Mouse (Mus musculus): ENCODE measurements around the gene Gm21083.
"Not testable (repeated sequence)": the region's sequence is repeated elsewhere in the genome, so short reads cannot be mapped to it uniquely, and the experiment has no call there.

The Gm21083 gene

DNA sequence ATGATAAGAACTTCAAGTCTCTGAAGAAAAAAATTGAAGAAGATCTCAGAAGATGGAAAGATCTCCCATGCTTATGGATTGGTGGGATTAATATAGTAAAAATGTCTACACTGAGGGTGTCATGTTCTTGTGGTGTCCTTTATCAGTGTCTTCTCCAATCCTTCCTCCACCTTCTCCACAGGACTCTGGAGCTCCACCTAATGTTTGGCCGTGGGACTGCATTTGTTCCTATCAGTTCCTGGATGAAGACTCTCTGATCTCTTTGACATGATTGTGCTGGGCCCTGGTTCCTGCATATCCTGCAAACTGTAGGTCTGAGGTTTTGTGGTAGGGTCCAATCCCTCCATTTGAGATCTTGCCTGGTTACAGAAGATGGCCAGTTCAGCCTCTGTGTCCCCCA is 51.0 kb downstream of the Gm21083 start:
- in situ Hi-C loops (cut with MboI, MseI) = not testable (repeated sequence)

DNA sequence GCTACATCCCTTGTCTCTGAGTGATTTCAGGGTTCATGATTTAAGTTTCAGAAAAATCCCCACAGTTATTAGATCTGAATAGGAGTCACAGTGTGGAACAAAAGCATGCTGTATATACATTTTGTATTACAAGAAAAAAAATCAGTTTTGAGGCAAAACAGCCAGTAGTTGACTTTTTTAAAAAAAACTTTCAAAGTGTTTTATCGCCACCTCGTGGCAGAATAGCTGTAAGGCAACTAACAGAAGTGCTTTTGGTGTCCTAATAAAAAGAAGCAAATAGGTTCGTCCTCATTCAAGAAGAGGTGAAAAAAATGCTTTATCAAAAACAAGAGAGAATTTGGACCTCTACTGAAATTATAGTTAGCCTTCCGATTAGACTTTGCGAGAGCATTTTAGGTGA is 52.9 kb downstream of the Gm21083 start:
- in situ Hi-C loops (cut with MboI, MseI) = not testable (repeated sequence)

Measured in T-helper 1 cell (primary cell).